Mouse (Mus musculus): ENCODE measurements around the gene Kdelr3. TPM values are rescaled to one million over a fixed set of nuclear protein-coding genes. Genes with fewer than 3 reads are reported as not detected.

Kdelr3 gene
- total and polyA plus RNA-seq, 3 experiments = 0.33 to 7.4 (median 0.94) TPM

DNA sequence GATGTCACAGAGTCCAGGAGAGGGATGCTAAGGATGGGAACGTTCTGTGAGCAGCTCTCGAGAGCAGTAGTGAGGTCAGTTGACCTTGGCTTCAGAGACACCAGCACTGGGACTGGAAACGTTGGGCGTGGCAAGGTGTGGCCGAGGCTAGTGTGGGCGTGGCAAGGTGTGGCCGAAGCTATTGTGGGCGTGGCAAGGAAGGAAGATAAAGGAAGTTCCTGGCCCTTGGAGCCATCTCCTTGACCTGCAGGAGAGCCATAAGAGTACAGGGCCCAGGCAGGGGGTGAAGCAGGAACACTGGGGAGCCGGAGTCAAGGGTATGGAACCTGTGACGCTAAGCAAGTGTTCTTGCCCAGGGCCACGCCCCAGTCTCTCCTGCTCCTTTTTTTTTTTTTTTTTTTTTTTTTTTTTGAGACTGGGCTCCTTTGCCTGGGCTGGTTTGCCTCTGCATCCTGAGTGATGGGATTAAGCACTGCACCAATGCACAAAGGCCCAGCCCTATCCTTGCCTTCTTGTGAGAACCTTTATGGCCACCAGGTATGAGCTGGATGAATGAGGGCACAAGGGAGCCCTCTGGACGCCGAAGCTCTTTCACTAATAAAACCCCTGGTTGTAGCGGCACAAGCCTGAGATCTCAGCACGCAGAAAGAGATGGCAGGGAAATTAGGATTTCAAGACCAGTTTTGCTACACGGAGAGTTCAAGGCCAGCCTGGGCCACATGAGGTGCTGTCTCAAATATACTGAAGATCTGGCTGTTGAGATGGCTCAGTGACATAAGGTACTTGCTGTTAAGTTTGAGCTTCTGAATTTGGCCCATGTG lies 3.4 kb downstream of the Kdelr3 start:
- Histone ChIP-seq H3K27ac (ENCODE audit: insufficient read depth, low read depth) (no peak overlapping the region), H3K9me3 (replicated peaks; ENCODE audit: low read length) (peaks cover under 1% of the 10 kb centered on the region), H3K4me1 (ENCODE audit: control insufficient read depth in 1 of 2, insufficient read depth in 2 of 2) (peaks cover 8 to 11% of the 10 kb centered on the region in 2 experiments), H3K79me2 (replicated peaks; ENCODE audit: control insufficient read depth, extremely low read depth, insufficient read depth, poor library complexity, severe bottlenecking) (no peaks in the 10 kb centered on the region), H3K9ac (ENCODE audit: insufficient read depth, low read depth) (no peak overlapping the region), H3K36me3 (replicated peaks in 1 of 2; ENCODE audit: control insufficient read depth in 1 of 2, insufficient read depth in 1 of 2, low read length in 1 of 2) (peaks cover 0 to 4% of the 10 kb centered on the region in 2 experiments), H3K4me2 (ENCODE audit: insufficient read depth, low read depth, poor library complexity, severe bottlenecking) (peak overlapping the region; percentile 23; the same call in 1 of the 2 replicates), H3K4me3 (replicated peaks in 1 of 3; ENCODE audit: low read depth in 2 of 3, low read length in 2 of 3, poor library complexity in 1 of 3) (no peak overlapping the region), H3K27me3 (replicated peaks) (peaks cover 39% of the 10 kb centered on the region)
- no peak for TF ChIP-seq JUND (conservative IDR thresholded peaks at IDR 0.05; ENCODE audit: low read depth, low read length)
- TF ChIP-seq PAX5 (IDR thresholded peaks at IDR 0.05; ENCODE audit: low read length) = no peak
- no peak for TF ChIP-seq MEF2A (IDR thresholded peaks at IDR 0.05; ENCODE audit: borderline replicate concordance, low read depth, low read length)
- no peak for TF ChIP-seq UBTF (IDR thresholded peaks at IDR 0.05; ENCODE audit: low read depth, low read length)
- no peak for TF ChIP-seq MXI1 (IDR thresholded peaks at IDR 0.05; ENCODE audit: low read depth, low read length)
- TF ChIP-seq RAD21 (IDR thresholded peaks at IDR 0.05; ENCODE audit: low read depth, low read length) = no peak
- TF ChIP-seq E2F4 (IDR thresholded peaks at IDR 0.05; ENCODE audit: insufficient replicate concordance, low read depth, low read length) = no peak
- TF ChIP-seq POLR2A (IDR thresholded peaks at IDR 0.05; ENCODE audit: low read depth, low read length) = peak; percentile 74
- TF ChIP-seq EP300 (IDR thresholded peaks at IDR 0.05; ENCODE audit: low read length) = no peak
- TF ChIP-seq MAZ (IDR thresholded peaks at IDR 0.05; ENCODE audit: low read depth, low read length) = no peak
- no peak for TF ChIP-seq CTCF (conservative IDR thresholded peaks at IDR 0.05 in 1 of 2, IDR thresholded peaks at IDR 0.05 in 1 of 2; ENCODE audit: low read depth in 2 of 2, low read length in 2 of 2)
- TF ChIP-seq GABPA (IDR thresholded peaks at IDR 0.05; ENCODE audit: insufficient replicate concordance, low read depth, low read length) = no peak
- TF ChIP-seq ZNF384 (IDR thresholded peaks at IDR 0.05; ENCODE audit: low read depth, low read length) = peak; percentile 93
- TF ChIP-seq ZKSCAN1 (IDR thresholded peaks at IDR 0.05; ENCODE audit: borderline replicate concordance, low read depth, low read length) = no peak
- no peak for TF ChIP-seq CHD1 (IDR thresholded peaks at IDR 0.05; ENCODE audit: low read depth, low read length)
- TF ChIP-seq TCF12 (IDR thresholded peaks at IDR 0.05; ENCODE audit: low read depth, low read length) = no peak
- no peak for TF ChIP-seq HCFC1 (IDR thresholded peaks at IDR 0.05; ENCODE audit: low read depth, low read length)
- no peak for TF ChIP-seq POLR2AphosphoS2 (IDR thresholded peaks at IDR 0.05; ENCODE audit: low read depth, low read length)
- no peak for TF ChIP-seq USF2 (conservative IDR thresholded peaks at IDR 0.05; ENCODE audit: low read depth, low read length)
- no peak for TF ChIP-seq CHD2 (IDR thresholded peaks at IDR 0.05; ENCODE audit: low read length)
- TF ChIP-seq JUN (IDR thresholded peaks at IDR 0.05; ENCODE audit: insufficient read depth, low read depth, low read length) = no peak
- no peak for TF ChIP-seq MAFK (IDR thresholded peaks at IDR 0.05; ENCODE audit: insufficient replicate concordance, low read length)
- TF ChIP-seq KAT2A (IDR thresholded peaks at IDR 0.05; ENCODE audit: insufficient replicate concordance, low read length) = no peak
- TF ChIP-seq ETS1 (conservative IDR thresholded peaks at IDR 0.05; ENCODE audit: low read depth, low read length) = no peak
- TF ChIP-seq BHLHE40 (IDR thresholded peaks at IDR 0.05; ENCODE audit: low read depth, low read length) = no peak
- no peak for TF ChIP-seq ZMIZ1 (IDR thresholded peaks at IDR 0.05; ENCODE audit: low read depth, low read length)
- no peak for TF ChIP-seq MYC (IDR thresholded peaks at IDR 0.05; ENCODE audit: low read depth, low read length)
- TF ChIP-seq SIN3A (IDR thresholded peaks at IDR 0.05; ENCODE audit: low read length) = no peak
- no peak for TF ChIP-seq IRF4 (IDR thresholded peaks at IDR 0.05; ENCODE audit: low read depth, low read length)
- no peak for TF ChIP-seq ZC3H11A (IDR thresholded peaks at IDR 0.05; ENCODE audit: low read depth, low read length)
- TF ChIP-seq RCOR1 (conservative IDR thresholded peaks at IDR 0.05; ENCODE audit: low read depth, low read length) = no peak
- peak; percentile 57; the same call in 1 of the 2 replicates for TF ChIP-seq NELFE (IDR thresholded peaks at IDR 0.05; ENCODE audit: low read depth, low read length)
- TF ChIP-seq MAX (IDR thresholded peaks at IDR 0.05; ENCODE audit: low read length) = no peak
- TF ChIP-seq ELF1 (IDR thresholded peaks at IDR 0.05; ENCODE audit: low read depth, low read length) = peak; percentile 59; the same call in 1 of the 2 replicates
- TF ChIP-seq SMC3 (IDR thresholded peaks at IDR 0.05; ENCODE audit: low read depth, low read length) = no peak
- no peak for TF ChIP-seq NRF1 (IDR thresholded peaks at IDR 0.05; ENCODE audit: low read depth, low read length)
- 0 out of 2 replicates have a peak, but pooled peaks have one; percentile 44 for TF ChIP-seq TBP (conservative IDR thresholded peaks at IDR 0.05; ENCODE audit: low read depth, low read length)
- dilution Hi-C loops (cut with MboI; ENCODE audit: extremely low pct_ligation_motif_present, extremely low pct_unique_long_range_greater_than_20kb, low sequenced_read_pairs) (no loop called here), in situ Hi-C loops (cut with MboI; ENCODE audit: low pct_ligation_motif_present, low pct_unique_long_range_greater_than_20kb, low sequenced_read_pairs) (no loop called here)
- DNase-seq (ENCODE audit: extremely low read depth) = peak; percentile 45

Data from CH12.LX (cell line).